Mouse (Mus musculus) midbrain, embryonic 11.5 days (tissue): Measurements from ENCODE around the gene Rnf144a. TPM values are rescaled to one million over a fixed set of nuclear protein-coding genes. Genes with fewer than 3 reads are reported as not detected.

ENCODE experiments used
- ATAC-seq: fragments of 200-750 bp; cut with Nextera tagmentation; 2 replicates; pipeline ENCODE4 v1.8.0; 2017; ENCODE audit warnings: moderate TSS enrichment, moderate library complexity; ENCODE audit not compliant: low FRiP score
- DNase-seq: peaks from one replicate; pipeline ENCODE4 v3.0.0; 2015; ENCODE audit warnings: low spot score; ENCODE audit errors: missing footprints
- H3K27ac ChIP-seq: fragments of 300-500 bp; sonication (generic); 2 replicates; pipeline ENCODE4 v1.5.1; 2014; ENCODE audit warnings: low read depth, low read length
- H3K27me3 ChIP-seq: fragments of 300-500 bp; sonication (generic); 2 replicates; pipeline ENCODE4 v1.6.1; 2014; ENCODE audit warnings: mild to moderate bottlenecking, low read length, moderate library complexity, mixed read lengths; ENCODE audit not compliant: control insufficient read depth, insufficient read depth
- H3K36me3 ChIP-seq: fragments of 300-500 bp; sonication (generic); 2 replicates; pipeline ENCODE4 v1.6.1; 2014; ENCODE audit warnings: mild to moderate bottlenecking, low read length, moderate library complexity, mixed read lengths; ENCODE audit not compliant: control insufficient read depth, insufficient read depth
- H3K4me1 ChIP-seq: fragments of 300-500 bp; sonication (generic); 2 replicates; pipeline ENCODE4 v1.6.1; 2014; ENCODE audit warnings: low read length; ENCODE audit not compliant: control insufficient read depth, insufficient read depth
- H3K4me2 ChIP-seq: fragments of 300-500 bp; sonication (generic); 2 replicates; pipeline ENCODE4 v1.6.1; 2014; ENCODE audit warnings: mild to moderate bottlenecking, moderate library complexity
- H3K4me3 ChIP-seq: fragments of 300-500 bp; sonication (generic); 2 replicates; pipeline ENCODE4 v1.5.1; 2014; ENCODE audit warnings: low read depth, low read length
- H3K9ac ChIP-seq: fragments of 300-500 bp; sonication (generic); 2 replicates; pipeline ENCODE4 v1.6.1; 2014; ENCODE audit warnings: low read length
- H3K9me3 ChIP-seq: fragments of 300-500 bp; sonication (generic); 2 replicates; pipeline ENCODE4 v1.6.1; 2016; ENCODE audit warnings: low read length; ENCODE audit not compliant: control insufficient read depth
- WGBS: fragments of 180-500 bp; shearing (Covaris S2); extraction: QIAGEN DNeasy Blood & Tissue Kit; methylation state at CpG from one replicate; pipeline ENCODE4 v1.1.7; 2014; 5-methylcytosine and 5-hydroxymethylcytosine counted together
- polyA plus RNA-seq: library from polyadenylated mRNA; unstranded; fragments of >200 nt; fragmentation: Nextera tagmentation; extraction: Ambion mirVana; gene quantifications from 2 replicates; pipeline ENCODE4 v1.2.1, GENCODE M21; 2014

The Rnf144a gene
- polyA plus RNA-seq, 1 experiment from 2014 or later: 24.7 TPM

DNA sequence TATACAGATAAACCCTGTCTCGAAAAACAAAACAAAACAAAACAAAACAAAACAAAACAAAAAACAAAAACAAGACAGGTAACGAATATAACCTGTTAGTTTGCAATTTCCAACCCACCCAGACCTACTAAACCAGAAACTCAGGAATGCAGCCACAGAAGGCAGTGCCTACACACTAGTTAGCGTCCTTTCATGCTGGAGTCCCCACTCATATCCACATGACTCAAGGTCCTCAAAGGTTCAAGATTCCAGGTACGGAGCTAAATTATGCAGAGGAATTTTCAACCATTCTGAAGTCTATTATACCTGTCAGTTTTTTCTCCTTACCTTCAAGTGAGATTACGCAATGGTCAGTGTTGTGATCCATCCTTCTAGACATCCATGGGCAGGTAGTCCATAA, 70.6 kb downstream of the Rnf144a start:
- H3K36me3 ChIP-seq: no peaks in the 10 kb centered on the region
- no peaks in the 10 kb centered on the region for H3K4me1 ChIP-seq
- no peak for DNase-seq
- no peak overlapping the region for H3K9ac ChIP-seq
- H3K27ac ChIP-seq: no peak overlapping the region
- H3K4me3 ChIP-seq: no peak overlapping the region
- H3K9me3 ChIP-seq: no peaks in the 10 kb centered on the region
- ATAC-seq: no peak
- H3K27me3 ChIP-seq: no peaks in the 10 kb centered on the region
- no peak overlapping the region for H3K4me2 ChIP-seq
- 92% methylated on average over 5 of the region's 5 CpGs for WGBS

DNA sequence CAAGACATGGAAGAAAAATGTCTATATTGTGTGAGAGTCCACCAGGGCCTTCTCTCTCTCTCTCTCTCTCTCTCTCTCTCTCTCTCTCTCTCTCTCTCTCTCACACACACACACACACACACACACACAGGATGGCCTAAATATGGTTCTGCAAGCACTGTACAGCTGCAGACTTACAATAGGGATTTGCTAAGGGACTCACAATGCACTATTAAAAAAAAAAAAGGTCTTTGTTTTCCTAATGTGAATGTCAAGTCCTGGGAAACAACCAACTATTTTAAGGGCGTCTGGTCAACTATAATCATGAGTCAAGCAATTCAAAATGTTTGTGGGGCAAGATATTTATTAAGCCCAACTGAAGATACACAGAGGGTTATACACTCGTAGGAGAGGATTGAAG, 71.9 kb downstream of the Rnf144a start:
- WGBS: 63% methylated on average over 2 of the region's 2 CpGs
- DNase-seq: no peak
- H3K4me1 ChIP-seq: no peaks in the 10 kb centered on the region
- no peak for ATAC-seq
- H3K27me3 ChIP-seq: no peaks in the 10 kb centered on the region
- no peaks in the 10 kb centered on the region for H3K9me3 ChIP-seq
- H3K4me3 ChIP-seq: no peak overlapping the region
- no peak overlapping the region for H3K4me2 ChIP-seq
- H3K36me3 ChIP-seq: no peaks in the 10 kb centered on the region
- H3K9ac ChIP-seq: no peak overlapping the region
- no peak overlapping the region for H3K27ac ChIP-seq

DNA sequence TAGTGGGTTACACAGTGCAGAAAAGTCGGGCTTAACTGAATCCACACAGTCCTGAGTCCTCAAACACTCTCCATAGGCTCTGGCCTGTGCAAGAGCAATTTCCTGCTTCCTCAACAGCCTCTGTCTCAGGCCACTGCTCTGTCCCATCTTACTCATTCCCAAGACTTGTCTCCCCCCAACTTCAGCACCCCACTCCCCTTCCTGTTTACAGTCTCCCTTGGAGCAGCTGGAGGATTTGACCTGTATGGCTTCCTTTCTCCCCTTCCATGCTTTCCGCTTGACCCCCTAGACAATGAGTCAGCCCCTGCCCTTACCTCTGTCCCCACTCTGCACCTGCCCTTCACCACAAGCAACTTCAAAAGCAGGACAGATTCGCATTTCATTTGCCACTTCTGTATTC, 72.4 kb downstream of the Rnf144a start:
- no peak overlapping the region for H3K4me2 ChIP-seq
- no peaks in the 10 kb centered on the region for H3K36me3 ChIP-seq
- ATAC-seq: no peak
- WGBS: 86% methylated on average over 3 of the region's 3 CpGs
- no peaks in the 10 kb centered on the region for H3K27me3 ChIP-seq
- H3K27ac ChIP-seq: no peak overlapping the region
- H3K4me3 ChIP-seq: no peak overlapping the region
- no peak for DNase-seq
- H3K9ac ChIP-seq: no peak overlapping the region
- H3K4me1 ChIP-seq: no peaks in the 10 kb centered on the region
- H3K9me3 ChIP-seq: no peaks in the 10 kb centered on the region

DNA sequence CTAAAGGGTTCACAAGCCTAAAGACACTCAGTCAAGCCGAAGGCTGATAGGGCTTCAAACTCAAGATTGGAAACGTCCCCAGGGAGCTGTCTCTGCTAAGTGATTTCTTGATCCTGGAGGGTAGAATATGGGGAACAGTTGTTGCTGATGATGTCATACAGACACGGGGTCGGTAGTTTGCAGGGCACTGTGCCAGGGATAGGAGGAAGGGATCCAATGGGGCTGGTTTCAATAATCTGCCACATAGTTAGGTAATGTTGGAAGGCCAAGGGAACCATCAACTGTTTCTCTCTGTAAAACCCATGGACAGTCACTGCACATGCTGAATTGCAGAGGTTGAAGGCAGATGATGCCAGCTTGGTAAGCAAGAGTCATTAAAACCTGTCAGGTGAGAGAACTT, 73.0 kb downstream of the Rnf144a start:
- WGBS: 87% methylated on average over 4 of the region's 4 CpGs
- no peak overlapping the region for H3K4me3 ChIP-seq

DNA sequence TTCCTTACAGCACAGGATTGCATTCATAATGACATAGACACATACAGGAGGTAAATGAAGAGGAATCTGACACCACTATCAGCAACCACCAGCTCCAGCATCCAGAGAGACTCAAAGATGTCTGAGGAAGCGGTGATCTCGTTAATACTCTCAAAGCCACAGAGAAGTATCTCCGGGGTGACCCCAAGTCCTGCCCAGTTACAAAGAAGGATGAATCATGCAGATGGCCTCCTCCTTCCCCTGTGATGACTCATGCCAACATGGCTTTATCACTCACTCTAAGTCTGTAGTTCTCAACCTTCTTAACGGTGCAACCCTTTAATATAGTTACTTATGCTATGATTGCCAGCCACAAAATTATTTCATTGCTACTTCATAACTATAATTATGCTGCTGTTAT, 74.4 kb downstream of the Rnf144a start:
- no peaks in the 10 kb centered on the region for H3K9me3 ChIP-seq
- H3K4me1 ChIP-seq: no peaks in the 10 kb centered on the region
- ATAC-seq (no peak), DNase-seq (no peak)
- no peak overlapping the region for H3K4me3 ChIP-seq
- no peak overlapping the region for H3K9ac ChIP-seq
- H3K27me3 ChIP-seq: no peaks in the 10 kb centered on the region
- H3K36me3 ChIP-seq: no peaks in the 10 kb centered on the region
- no peak overlapping the region for H3K27ac ChIP-seq
- WGBS: 95% methylated on average over 4 of the region's 4 CpGs
- H3K4me2 ChIP-seq: no peak overlapping the region

More for the DNA sequence above, 73.0 kb downstream of the Rnf144a start:
- ATAC-seq (no peak), DNase-seq (no peak)
- Histone ChIP-seq H3K4me1 (no peaks in the 10 kb centered on the region), H3K27me3 (no peaks in the 10 kb centered on the region), H3K9me3 (no peaks in the 10 kb centered on the region), H3K4me2 (no peak overlapping the region), H3K36me3 (no peaks in the 10 kb centered on the region), H3K27ac (no peak overlapping the region), H3K9ac (no peak overlapping the region)

DNA sequence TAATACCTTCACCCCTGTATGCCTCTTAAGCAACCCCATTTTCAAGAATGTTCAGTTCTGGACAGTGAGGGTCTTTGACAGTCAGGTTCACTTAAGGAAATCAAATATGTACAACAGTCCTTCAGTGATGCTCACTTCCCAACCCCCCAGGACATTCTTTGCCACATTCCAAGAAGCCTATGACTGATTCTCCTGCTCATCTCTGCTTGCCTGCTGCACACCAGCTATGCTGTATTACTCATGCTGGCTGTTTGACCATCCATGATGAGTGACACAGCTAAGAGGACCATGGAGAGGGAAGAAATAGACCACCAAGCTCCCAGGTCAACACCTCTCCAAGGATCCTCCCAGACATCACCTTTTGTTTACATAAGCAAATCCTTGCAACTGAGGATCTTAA, 75.2 kb downstream of the Rnf144a start:
- Histone ChIP-seq H3K4me1 (no peaks in the 10 kb centered on the region), H3K9me3 (no peaks in the 10 kb centered on the region), H3K27me3 (no peaks in the 10 kb centered on the region), H3K4me3 (no peak overlapping the region), H3K9ac (no peak overlapping the region), H3K4me2 (no peak overlapping the region), H3K36me3 (no peaks in the 10 kb centered on the region), H3K27ac (no peak overlapping the region)
- ATAC-seq (no peak), DNase-seq (no peak)

DNA sequence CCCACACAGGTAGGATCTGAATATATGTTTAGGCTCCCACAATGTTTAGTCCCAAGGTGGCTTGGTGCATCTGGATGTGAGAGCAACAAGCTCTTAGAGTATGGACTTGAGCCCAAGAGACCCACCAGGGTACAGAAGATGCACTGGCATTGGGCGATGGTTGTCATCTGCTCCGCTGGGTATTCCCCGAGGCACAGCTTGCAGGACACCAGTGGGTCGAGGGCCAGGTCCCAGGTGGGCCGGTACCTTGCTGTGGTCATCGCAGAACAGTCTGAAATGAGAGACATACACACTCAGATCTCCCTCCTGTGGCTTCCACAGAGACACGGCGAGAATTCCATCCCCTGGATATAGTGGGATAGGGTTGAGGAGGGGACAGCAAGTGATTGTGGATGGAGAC, 75.9 kb downstream of the Rnf144a start:
- Histone ChIP-seq H3K36me3 (no peaks in the 10 kb centered on the region), H3K27me3 (no peaks in the 10 kb centered on the region), H3K9ac (no peak overlapping the region), H3K4me3 (no peak overlapping the region), H3K4me2 (no peak overlapping the region), H3K9me3 (no peaks in the 10 kb centered on the region), H3K27ac (no peak overlapping the region), H3K4me1 (no peaks in the 10 kb centered on the region)
- DNase-seq (no peak), ATAC-seq (no peak)
- 93% methylated on average over 8 of the region's 8 CpGs for WGBS

DNA sequence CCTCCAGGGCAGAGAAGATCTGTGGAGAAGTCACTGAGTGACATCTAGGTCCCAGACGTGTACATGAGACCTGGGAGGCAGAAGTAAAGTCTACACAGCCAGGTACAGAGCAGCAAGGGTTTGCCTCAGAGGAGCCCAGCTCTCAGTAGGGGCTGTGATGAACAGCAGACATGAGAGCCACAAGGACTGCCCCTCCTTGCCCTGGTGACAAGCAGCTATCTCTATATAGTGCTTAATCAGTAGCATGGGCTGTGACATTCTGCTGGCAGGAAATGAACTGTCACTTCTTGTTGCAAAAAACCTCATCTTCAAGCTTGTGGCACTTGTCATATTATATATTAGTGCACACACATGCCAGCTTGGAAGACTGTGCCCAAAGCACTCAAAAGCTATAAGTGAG, 81.4 kb downstream of the Rnf144a start:
- no peaks in the 10 kb centered on the region for H3K9me3 ChIP-seq
- DNase-seq (no peak), ATAC-seq (no peak)
- no peak overlapping the region for H3K4me3 ChIP-seq
- H3K4me2 ChIP-seq: no peak overlapping the region
- no peaks in the 10 kb centered on the region for H3K27me3 ChIP-seq
- 79% methylated on average over 1 of the region's 1 CpGs for WGBS
- no peak overlapping the region for H3K9ac ChIP-seq
- H3K36me3 ChIP-seq: no peaks in the 10 kb centered on the region; the same call in 1 of the 2 replicates
- H3K4me1 ChIP-seq: no peaks in the 10 kb centered on the region
- no peak overlapping the region for H3K27ac ChIP-seq

DNA sequence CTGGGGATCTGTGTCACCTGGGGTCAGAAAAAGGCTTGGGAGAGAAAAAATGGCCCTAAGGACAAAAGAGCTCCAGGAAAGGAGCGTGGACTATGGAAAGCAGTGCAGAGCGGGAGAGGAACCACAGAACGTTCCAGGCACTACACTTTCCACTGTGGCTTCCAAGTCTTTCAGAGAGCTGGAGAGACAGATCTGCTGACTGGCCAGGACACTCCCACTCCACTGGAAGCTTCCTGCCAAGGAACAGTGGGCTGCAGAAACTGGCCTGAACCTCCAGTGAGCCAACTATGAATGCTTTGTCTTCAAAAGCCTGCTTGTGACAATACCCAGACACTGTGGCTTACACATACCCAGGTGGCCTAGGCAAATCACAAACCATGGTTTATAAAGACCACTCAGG, 84.0 kb downstream of the Rnf144a start:
- ATAC-seq (no peak), DNase-seq (no peak)
- WGBS: 91% methylated on average over 3 of the region's 3 CpGs
- H3K4me1 ChIP-seq: no peaks in the 10 kb centered on the region
- no peaks in the 10 kb centered on the region for H3K27me3 ChIP-seq
- H3K27ac ChIP-seq: no peak overlapping the region
- no peak overlapping the region for H3K4me3 ChIP-seq
- peaks cover 6% of the 10 kb centered on the region; the same call in 1 of the 2 replicates for H3K36me3 ChIP-seq
- H3K9ac ChIP-seq: no peak overlapping the region
- H3K9me3 ChIP-seq: no peaks in the 10 kb centered on the region
- no peak overlapping the region for H3K4me2 ChIP-seq

DNA sequence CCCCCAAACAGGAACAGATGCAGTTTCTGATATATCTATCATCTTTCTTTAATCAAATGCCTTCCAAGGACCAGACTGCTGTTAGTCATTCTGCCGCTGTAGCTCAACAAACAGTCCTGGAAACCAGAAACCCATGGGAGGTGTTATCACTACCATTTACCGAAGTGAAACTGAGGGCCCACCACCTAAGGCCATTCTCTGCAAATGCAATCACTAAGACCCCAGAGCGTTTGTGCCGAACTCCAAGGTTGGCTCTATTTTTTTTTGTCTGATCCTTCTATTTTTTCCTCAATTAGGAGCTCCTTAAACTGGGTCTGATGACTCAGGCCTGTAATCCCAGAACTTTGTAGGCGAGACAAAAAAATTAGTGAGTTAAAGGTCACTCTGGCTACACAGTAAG, 85.3 kb downstream of the Rnf144a start:
- H3K36me3 ChIP-seq: peaks cover 7% of the 10 kb centered on the region; the same call in 1 of the 2 replicates
- ATAC-seq: no peak
- WGBS: 86% methylated on average over 5 of the region's 5 CpGs

More for the DNA sequence above, 85.3 kb downstream of the Rnf144a start:
- H3K27me3 ChIP-seq: no peaks in the 10 kb centered on the region
- no peak for DNase-seq
- H3K9me3 ChIP-seq: no peaks in the 10 kb centered on the region
- no peak overlapping the region for H3K4me2 ChIP-seq
- H3K9ac ChIP-seq: no peak overlapping the region
- no peaks in the 10 kb centered on the region for H3K4me1 ChIP-seq
- no peak overlapping the region for H3K4me3 ChIP-seq
- no peak overlapping the region for H3K27ac ChIP-seq
